Mouse (Mus musculus) urinary bladder, adult 18-20 months (tissue): ENCODE data around the gene Ugt3a2.

Experiments used
- DNase-seq, 2 experiments: peaks; one replicate each; pipeline ENCODE4 v3.0.0; 2022; ENCODE audit warnings: low spot score in 2 of 2, mixed read lengths in 2 of 2

Ugt3a2 gene

GRCm38 (mm10) chr15:9335341-9335740 is at the start of gene Ugt3a2:
Gene Ugt3a2 (plus strand): TSS chr15:9335550.
- no peak for DNase-seq

DNA sequence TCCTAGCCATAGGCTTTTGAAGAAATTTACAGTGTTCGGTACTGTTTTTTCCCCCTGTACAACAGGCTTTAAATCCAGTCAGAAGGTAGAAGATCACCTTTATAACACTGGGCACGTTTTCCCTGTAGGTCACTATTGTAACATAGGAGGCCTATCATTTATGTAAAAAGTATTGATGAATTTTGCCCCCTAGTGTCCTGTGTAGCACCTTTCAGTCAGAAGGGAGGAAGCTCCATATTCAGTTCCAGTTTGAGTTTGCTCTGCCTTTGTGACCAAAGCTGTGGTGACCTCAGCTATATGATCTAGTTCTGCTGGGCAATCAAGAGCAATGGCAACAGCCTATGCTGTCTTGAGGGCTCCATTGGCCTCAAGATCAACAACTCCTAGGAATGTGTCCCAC is 45.7 kb upstream of the Ugt3a2 start:
- no peak for DNase-seq

- DNase-seq = no peak
Observed at GRCm38 (mm10) chr15:9305978-9306692, 29.2 kb upstream of the Ugt3a2 start.

DNA sequence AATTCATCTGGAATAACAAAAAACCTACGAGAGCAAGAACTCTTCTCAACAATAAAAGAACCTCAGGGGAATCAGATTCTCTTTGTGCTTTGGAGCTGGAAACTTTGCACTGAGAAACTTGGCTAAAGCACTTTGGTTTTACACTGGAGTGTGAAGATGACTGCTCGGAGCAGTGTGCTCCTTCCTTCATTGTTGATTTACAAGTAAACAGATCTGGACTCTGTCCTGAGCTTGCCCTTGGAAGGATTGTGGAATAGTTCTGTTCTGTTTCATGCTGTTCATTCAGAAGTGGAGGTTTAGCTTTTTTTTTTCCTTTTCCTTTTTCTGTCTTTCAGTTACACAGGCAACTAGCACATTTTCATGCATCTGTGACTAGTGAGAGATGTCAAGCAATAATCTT is 754 bp upstream of the Ugt3a2 start:
- DNase-seq = no peak

DNA sequence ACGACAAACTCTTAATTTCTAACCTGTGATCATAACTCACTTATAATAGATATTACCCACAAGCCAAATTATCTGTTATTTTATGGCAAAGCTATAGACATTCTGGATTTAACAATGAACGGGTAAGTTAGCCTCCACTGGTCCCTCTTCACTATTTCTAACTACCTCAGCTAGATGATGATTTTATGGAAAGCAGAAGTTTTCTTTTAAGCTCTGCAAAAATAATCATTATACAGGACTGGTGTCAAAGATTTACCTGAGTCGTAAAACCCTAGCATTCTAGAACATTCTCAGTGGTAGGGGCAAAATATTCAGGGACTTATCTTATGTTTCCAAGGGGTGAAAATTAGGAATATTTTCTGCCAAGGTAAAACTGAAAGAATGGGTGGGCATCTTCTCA is 1.3 kb downstream of the Ugt3a2 start:
- no peak for DNase-seq

DNA sequence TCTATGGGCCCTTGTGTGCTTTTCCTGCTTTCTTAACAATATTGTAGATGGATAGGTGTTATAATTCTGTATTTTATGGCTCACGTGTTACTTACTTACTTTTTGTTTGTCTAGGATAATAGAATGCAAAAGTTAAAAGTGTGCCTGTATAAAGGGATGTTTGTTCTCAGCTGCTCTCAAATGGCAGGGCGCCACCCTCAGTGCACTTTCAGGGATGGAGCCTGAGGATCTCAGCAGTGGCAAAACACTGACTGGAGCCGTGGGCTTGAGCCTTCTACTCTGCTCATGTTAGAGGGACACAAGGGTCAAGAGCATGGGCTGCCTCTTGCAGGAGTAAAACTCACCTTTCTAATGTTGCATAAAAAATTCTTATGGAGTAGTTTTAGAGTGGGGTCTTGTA is 1.7 kb downstream of the Ugt3a2 start:
- no peak for DNase-seq

GRCm38 (mm10) chr15:9348739-9349138 is 13.4 kb downstream of the Ugt3a2 start:
- DNase-seq = no peak

- DNase-seq = no peak
Observed at GRCm38 (mm10) chr15:9362801-9363200, 27.5 kb downstream of the Ugt3a2 start.

DNA sequence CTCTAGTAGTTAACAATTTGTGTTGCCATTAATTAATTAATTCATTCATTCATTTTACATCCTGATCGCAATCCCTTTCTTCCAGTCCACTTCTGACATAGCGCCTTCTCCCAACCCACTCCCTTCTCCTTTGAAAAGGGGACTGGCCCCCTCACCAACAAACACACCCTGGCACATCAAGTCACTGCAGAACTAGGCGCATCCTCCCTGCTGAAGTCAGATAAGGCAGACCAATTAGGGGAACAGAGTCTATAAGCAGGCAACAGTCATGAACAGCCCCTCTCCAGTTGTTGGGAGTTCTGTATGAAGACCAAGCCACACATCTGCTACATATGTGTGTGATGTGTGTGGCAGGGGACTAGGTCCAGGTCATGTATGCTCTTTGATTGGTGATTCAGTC is 33.4 kb downstream of the Ugt3a2 start:
- no peak for DNase-seq

DNA sequence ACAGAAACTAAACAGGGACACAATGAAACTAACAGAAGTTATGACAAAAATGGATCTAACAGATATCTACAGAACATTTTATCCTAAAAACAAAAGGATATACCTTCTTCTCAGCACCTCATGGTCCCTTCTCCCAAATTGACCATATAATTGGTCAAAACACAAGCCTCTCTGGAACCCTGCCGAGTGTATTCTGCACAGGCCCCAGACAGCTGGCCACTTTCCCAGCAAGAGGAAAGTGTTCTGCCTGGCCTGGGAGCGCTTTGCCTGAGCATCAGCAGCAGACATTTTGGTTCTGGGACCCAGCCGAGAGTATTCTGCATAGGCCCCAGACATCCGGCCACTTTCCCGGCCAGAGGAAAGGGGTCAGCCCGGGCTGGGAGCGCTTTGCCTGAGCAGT is 40.9 kb downstream of the Ugt3a2 start:
- DNase-seq = no peak

DNA sequence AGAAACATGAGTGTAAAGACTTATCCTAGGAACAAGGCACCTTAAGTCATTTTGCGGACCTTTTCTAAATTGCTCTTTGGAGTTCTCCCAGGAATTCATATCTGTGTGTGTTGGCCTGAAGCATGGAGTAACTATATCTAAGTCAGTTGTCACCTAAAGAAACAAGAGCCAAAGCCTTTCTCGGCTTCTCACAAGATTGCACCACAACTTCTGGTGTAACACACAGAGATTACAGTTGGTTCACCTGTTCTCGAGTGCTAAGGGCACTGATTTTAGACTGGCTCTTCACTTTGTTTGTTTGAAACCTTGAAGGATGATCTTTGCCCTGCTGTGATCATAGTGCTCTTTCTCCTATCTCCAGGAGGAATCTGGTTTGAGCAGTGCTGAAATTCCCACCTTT is 74.1 kb downstream of the Ugt3a2 start:
- no peak for DNase-seq
